Mouse (Mus musculus) cerebral cortex, adult 2 months (tissue): ENCODE measurements around the gene Habp4.

Source experiments
- WGBS: fragments of 180-500 bp; shearing (Covaris S2); methylation state at CpG from one replicate; pipeline ENCODE4 v1.1.7; 2018; 5-methylcytosine and 5-hydroxymethylcytosine counted together

Habp4 gene

GRCm38 (mm10) chr13:64161548-64161915 lies at the start of gene Habp4:
Gene Habp4, plus strand, starts transcription at chr13:64161824.
- under 1% methylated on average over 31 of the region's 31 CpGs for WGBS

- 60% methylated on average over 2 of the region's 2 CpGs for WGBS
Observed at GRCm38 (mm10) chr13:64117442-64117841, 44.2 kb upstream of the Habp4 start.

GRCm38 (mm10) chr13:64120760-64121159 lies 40.9 kb upstream of the Habp4 start:
- 86% methylated on average over 4 of the region's 4 CpGs for WGBS

GRCm38 (mm10) chr13:64123491-64124188 lies 38.0 kb upstream of the Habp4 start:
- WGBS, result 45% methylated on average over 6 of the region's 6 CpGs

- 98% methylated on average over 6 of the region's 6 CpGs for WGBS
Observed at GRCm38 (mm10) chr13:64124886-64125285, 36.7 kb upstream of the Habp4 start.

- WGBS, result 85% methylated on average over 4 of the region's 4 CpGs
Observed at GRCm38 (mm10) chr13:64126316-64126715, 35.3 kb upstream of the Habp4 start.

GRCm38 (mm10) chr13:64128858-64129615 lies 32.6 kb upstream of the Habp4 start, which contains the start of gene Slc35d2:
Gene Slc35d2, minus strand, starts transcription at chr13:64129368.
- 8% methylated on average over 44 of the region's 44 CpGs for WGBS

- WGBS, result 37% methylated on average over 15 of the region's 15 CpGs
Observed at GRCm38 (mm10) chr13:64129616-64130375, 31.8 kb upstream of the Habp4 start.

GRCm38 (mm10) chr13:64150121-64150520 lies 11.5 kb upstream of the Habp4 start:
- 71% methylated on average over 5 of the region's 5 CpGs for WGBS

GRCm38 (mm10) chr13:64152241-64152669 lies 9.4 kb upstream of the Habp4 start:
- WGBS, result under 1% methylated on average over 42 of the region's 42 CpGs

GRCm38 (mm10) chr13:64152671-64153082 lies 8.9 kb upstream of the Habp4 start:
- WGBS, result under 1% methylated on average over 61 of the region's 61 CpGs

GRCm38 (mm10) chr13:64153083-64153682 lies 8.4 kb upstream of the Habp4 start, which contains the start of gene Zfp367:
Gene Zfp367, minus strand, starts transcription at chr13:64153202.
- WGBS, result 1% methylated on average over 56 of the region's 56 CpGs

- WGBS, result 2% methylated on average over 18 of the region's 18 CpGs
Observed at GRCm38 (mm10) chr13:64153751-64154267, 7.8 kb upstream of the Habp4 start.

GRCm38 (mm10) chr13:64154651-64155050 lies 7.0 kb upstream of the Habp4 start:
- 62% methylated on average over 2 of the region's 2 CpGs for WGBS

GRCm38 (mm10) chr13:64155171-64155571 lies 6.5 kb upstream of the Habp4 start:
- 30% methylated on average over 1 of the region's 1 CpGs for WGBS

- WGBS, result under 1% methylated on average over 71 of the region's 71 CpGs
Observed at GRCm38 (mm10) chr13:64161916-64162611, 440 bp downstream of the Habp4 start.

GRCm38 (mm10) chr13:64162626-64163025 lies 1.0 kb downstream of the Habp4 start:
- WGBS, result 6% methylated on average over 14 of the region's 14 CpGs

GRCm38 (mm10) chr13:64163147-64163715 lies 1.6 kb downstream of the Habp4 start:
- WGBS, result 40% methylated on average over 13 of the region's 13 CpGs

- 98% methylated on average over 25 of the region's 25 CpGs for WGBS
Observed at GRCm38 (mm10) chr13:64169746-64170145, 8.1 kb downstream of the Habp4 start.

GRCm38 (mm10) chr13:64178000-64178399 lies 16.4 kb downstream of the Habp4 start:
- 87% methylated on average over 7 of the region's 7 CpGs for WGBS
